Mouse (Mus musculus): ENCODE data around the gene C530008M17Rik.
A peak's percentile ranks its signal among the peaks of the same experiment; 100 is the strongest.

The C530008M17Rik gene

DNA sequence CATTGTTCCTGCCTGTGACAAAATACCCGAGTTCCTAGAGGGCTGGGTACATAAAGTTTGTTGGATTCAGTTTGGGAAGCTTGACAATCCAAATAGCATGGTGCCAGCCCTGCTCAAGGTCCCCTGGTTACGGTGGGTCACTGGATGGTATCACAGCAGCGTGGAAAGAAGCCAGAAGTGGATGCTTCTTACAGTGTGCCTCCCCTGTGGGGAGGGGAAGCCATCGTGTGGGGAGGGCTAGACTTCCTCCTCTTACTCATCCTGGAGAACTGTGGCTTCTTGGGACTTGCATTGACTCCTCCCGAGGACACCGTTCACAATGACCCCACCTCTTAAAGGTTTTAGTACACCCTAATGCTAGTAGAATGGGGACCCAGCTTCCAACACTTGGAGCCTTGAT, 183.5 kb downstream of the C530008M17Rik start:
- DNase-seq (ENCODE audit: low spot score): no peak

DNA sequence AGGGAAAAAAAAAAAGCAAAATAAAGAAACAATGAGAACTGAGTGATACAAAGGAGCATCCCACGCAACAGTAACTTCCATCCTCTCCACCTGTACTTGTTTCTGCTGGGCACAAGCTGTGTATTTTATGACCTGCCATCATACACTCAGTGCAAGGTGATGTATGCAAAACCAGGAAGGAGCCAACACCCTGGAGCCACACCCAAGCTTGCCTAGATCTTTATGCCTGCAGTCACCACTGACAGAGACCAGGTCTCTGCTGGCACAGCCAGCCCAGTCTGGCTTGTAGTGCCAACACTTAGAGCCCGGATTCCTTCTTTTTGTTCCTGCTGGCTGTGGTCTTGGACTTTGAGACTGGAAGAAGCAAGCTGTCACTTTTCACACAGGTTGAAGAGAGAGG, 185.5 kb downstream of the C530008M17Rik start:
- no peak for DNase-seq (ENCODE audit: low spot score)

DNA sequence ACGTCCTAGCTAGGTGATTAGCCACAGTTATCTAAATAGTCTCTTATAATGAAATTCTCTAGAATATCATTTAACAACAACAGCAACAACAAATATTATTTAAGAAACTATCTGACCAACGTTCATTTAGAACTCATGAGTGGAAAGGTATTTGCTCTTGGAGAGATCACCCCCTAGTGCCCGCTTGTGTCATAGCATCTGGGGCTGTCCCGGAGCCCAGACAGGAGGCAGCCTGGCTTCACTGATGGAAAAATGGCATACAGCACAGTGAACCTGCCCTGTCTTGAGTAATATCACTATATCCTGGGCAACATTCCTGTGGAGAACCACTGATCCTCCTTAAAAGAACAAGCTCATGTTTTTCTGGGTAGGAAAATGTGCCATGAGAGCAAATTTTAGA, 187.1 kb downstream of the C530008M17Rik start:
- DNase-seq (ENCODE audit: low spot score): peak; percentile 73

DNA sequence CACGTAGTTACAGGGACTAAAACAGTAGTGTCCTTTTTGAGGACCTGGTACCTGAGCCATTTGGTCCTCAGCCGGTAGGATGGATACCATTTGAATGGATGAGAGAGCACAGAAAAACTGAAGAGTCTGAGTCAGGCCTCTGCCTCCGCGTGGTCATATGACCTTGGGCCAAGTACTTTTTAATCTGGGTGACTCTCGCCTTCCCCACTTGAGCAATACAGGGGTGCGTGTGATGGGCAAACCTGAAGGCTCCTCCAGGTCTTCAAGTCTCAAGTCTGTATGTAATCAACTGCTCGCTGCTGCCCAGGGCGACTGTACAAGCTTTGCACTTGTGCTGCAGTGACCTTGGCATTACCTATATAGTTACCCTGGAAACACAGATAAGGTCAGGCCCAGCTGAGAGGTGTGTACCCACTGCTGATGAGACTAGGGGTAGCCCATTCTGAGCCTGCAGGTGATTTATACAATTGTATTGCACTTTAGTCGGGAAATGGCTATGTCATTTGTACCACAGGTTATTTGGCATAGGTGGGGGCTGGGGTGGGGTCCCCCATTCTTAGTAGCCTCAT, 187.6 kb downstream of the C530008M17Rik start:
- no peak for DNase-seq (ENCODE audit: low spot score)

DNA sequence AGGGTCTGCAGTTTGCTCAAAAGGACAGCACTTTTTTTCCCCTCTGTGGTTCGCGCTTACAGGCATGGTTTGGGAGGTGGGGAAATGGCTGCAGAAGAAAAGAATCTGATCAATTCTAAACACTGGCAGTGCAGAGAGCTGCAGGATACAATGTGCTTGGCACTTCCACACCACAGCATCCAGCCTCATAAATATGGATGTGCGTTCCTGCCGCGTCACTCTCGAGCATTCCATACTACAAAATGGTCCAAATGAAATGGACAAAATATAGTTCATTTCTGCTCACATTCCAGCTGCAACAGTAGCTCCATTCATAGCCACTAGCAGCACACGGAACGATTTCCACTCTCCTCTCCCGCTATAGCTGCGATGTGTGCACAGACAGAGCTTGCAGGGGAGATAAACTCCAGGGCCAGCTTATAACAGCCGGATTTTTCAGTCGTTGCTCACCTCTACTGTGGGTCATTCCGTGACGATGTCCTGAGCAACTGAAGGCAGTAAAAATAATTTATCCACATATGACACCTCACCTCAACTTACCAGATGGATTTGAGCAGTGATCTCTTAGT, 188.4 kb downstream of the C530008M17Rik start:
- DNase-seq (ENCODE audit: low spot score): no peak

DNA sequence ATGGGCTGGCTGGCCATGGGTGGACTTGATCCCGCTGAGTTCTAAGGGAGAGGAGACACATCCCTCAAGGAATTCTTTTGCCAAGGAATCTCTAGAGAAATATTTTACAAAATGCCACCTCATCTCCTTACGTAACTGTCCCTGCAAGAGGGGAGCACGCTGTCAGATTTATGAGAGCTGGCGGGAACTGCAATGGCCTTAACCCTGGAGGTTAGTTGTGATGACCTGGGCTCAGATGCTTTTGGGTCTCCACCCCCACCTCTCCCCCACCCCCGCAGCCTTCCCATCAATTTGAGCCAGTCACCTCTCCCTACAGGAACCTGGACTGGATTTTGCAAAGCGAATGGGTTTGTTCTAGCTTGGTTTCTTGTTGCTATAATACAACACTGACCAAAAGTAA, 190.8 kb downstream of the C530008M17Rik start:
- DNase-seq (ENCODE audit: low spot score): no peak

DNA sequence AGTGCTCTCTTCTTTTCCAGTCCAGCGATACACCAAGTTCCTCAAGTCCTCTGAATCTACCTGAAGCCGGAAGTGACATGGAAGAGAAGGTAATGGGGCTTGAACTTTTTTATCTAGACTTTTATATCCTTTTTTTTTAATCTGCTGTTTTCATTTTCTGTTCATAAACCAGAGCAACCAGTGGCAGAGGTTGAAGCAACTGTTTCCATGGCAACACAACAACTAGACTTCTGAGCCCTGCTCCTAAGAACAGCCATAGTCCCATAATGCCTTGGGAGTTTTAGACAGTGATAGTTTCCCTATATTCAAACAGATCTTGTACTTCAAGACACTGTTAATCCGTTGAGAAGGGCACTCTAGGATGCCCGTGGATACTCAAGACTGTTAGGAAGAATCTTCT, 195.0 kb downstream of the C530008M17Rik start:
- DNase-seq (ENCODE audit: low spot score): no peak

DNA sequence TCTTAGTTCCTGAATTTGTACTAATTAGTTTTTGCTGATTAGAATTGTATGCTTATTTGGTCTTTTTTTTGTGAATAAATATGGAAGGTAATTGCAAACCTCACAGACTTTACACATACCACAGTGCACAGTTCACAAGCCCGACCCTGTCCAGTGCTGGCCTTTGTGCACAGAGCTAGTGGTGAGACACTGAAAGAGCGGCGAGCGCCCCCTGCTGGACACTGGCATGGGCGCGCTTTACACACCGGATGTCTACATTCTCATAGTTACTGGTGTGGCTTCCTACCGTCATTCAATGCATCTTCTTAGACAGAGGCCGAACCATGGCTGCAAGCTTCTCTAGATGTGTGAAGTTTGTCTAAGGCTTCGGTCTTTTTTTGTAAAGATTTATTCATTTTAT, 197.2 kb downstream of the C530008M17Rik start:
- peak; percentile 79 for DNase-seq (ENCODE audit: low spot score)

DNA sequence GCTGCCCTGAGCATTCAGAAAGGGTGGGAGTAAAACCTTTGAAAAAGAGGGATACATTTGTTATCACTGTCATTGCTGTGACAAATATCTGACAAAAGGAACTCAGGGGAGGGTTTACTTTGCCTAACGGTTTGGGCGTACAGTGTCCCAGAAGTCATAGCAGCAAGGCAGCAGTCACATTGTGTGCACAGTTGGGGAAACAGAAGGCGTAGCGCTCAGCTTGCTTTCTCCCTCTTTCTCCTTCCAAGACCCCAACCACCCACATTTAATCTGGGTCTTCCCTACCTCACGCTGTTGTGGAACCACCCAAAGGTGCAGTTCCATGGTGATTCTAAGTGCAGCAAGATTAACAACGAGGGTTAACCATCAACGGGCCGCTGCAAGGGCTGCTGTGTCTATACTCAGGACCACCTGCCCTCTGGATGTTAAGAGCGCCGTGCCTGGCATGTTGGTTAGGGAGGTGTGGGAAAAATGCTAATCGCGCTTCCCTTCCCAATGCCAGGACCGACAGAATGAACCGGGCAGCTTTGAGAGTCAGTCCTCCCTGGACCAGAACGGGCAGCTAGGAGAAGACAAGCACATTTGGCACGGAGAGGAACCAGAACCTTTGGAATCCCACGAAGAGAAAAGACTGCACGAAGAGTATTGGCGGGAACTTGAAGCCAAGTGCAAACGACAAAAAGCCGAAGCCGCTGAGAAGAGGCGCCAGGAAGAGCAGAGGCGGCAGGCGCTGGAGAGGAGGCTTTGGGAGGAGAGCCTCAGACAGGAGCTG, 199.7 kb downstream of the C530008M17Rik start:
- DNase-seq (ENCODE audit: low spot score): no peak

DNA sequence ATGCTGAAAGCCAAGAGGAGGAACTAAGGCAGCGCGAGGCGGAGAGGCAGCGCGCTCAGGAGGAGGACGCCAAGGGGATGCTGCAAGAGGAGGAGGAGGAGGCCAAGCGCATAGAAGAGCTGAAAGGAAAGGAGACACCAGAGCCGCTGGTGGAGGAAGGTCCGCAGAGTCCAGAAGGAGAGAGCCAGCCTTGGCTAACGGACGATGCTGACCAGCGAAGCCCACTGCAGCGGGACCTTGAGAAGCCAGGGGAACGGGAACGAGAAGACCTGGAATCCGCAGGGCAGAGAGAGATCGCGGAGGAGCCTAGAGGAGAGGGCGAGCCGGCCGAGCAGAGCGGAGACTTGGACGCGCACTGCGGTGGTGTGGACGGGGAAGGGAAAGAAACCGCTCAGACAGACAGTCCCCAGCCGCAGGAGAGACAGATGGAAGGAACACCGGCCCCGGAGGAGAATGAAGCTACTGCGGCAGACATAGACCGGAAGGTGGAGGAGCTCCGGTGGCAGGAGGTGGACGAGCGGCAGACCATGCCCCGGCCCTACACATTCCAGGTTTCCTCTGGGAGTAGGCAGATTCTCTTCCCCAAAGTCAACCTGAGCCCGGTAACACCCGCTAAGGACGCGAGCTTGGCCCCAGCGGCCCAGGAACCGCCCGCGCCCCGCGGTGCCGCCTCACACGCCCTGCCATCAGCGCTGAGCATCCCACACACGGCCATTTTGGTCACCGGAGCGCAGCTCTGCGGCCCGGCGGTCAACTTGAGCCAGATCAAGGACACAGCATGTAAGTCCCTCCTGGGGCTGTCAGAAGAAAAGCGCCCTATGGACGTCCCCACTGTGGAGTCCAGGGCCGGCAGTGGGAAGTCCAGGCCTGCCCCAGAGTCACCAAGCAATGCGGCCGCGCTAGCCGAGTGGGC, 201.0 kb downstream of the C530008M17Rik start:
- no peak for DNase-seq (ENCODE audit: low spot score)

DNA sequence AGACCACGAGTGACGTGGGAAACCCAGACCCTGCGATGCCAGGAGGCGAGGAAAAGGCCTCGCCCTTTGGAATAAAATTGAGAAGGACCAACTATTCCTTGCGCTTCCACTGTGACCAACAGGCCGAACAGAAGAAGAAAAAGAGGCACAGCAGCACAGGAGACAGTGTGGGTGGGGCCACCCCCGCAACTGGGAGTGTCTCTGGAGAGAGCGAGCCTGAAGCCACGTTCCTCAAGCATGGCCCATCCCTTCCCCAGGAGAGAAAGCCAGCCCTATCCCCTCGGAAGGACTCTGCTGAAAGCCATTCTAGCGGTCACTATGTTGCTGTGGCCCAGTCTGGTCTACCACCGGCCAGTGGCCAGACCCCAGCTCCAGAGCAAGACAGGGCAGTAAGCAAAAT, 202.1 kb downstream of the C530008M17Rik start:
- no peak for DNase-seq (ENCODE audit: low spot score)

DNA sequence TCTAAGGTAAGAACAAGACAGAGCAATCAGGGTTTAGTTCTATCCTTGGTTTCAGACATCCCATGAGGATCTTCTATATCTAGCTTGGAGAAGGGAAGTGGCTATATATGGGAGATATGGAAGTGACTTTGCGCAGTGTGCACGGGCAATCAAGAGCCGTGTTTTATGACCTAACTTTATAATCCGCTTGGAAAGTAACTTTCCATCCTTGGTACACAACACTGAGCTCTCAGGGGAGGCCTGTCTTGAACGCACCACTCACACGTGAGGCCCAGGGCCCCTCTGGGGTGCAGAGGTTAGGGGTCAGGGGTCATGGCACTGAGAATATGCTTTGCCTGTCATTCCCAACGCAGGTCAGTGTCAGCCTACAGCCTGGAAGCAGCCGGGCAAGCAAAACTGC, 210.5 kb downstream of the C530008M17Rik start:
- no peak for DNase-seq (ENCODE audit: low spot score)

DNA sequence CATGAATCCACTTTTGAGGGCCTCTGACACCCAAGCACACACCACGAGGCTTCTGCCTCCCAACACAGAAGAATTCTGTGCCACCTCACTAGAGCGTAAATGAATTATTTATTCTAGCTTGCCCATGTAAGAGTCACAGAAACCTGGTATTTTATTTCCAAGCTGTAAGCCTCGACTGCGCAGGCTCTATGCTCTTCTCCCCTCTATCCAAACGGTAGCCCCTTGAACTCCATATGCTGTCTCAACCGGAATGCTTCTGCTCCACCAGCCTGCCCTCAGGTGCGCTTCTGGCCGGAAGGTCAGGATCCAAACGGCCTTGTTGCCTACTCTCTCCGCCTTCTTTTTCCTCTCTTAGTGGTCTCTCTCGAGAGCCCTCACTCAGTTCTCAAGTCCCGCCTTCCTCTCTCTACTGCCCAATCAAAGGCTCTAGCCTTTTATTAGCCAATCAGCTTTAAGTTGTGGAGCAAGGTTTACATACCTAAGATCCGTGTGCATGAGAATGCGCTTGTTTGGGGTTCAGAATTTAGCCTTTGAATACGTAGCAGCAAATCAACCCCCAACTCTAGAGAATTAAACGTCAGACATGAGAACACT, 212.5 kb downstream of the C530008M17Rik start:
- DNase-seq (ENCODE audit: low spot score): no peak

DNA sequence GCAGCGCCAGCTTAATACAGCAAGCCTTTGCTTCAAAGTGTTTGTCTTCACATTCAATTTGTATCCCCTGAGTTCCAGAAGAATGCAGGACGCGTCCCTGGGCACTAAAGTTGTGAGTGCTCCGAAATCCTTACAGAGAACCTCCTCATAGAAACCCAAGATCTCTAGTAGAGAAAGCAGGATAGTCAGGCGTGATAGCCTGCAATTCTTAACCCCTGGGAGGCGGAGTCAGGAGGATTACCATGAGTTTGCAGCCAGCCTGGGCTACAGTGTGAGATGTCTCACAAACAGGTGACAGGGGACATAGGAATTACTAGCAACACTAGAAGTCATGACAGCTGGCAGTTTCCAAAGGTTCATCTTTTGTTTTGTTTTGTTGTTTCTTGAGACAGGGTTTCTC, 213.2 kb downstream of the C530008M17Rik start:
- DNase-seq (ENCODE audit: low spot score): no peak

DNA sequence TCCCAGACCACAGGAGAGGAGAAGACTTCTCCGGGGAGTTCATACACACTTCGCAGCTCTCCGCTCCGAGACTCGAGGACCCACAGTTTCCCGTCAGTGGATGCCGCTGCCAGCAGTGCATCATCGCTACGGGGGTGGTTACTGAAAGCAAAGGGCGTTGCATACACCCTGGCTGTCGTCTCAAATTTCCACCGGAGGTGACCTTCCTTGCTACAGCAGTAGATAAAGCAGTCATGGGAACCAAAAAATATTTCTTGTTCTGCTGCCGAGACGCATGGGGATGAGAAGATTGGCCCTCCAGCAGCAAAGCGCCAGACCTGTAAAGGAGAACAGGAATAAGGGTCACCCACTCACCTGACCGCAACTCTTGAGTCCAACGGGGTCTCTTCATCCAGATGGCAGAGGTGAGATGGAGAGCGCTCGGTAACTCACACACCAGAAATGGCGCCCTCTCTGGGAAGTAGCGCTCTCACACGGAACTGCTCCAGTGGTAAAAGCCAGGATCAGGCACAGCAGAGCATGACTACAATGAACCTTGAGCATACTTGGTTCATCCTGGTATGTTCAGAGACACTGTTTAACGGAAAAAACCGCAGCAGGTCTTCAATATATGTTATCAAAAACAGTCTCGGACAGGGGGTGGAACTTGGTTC, 219.9 kb downstream of the C530008M17Rik start:
- DNase-seq (ENCODE audit: low spot score): no peak

DNA sequence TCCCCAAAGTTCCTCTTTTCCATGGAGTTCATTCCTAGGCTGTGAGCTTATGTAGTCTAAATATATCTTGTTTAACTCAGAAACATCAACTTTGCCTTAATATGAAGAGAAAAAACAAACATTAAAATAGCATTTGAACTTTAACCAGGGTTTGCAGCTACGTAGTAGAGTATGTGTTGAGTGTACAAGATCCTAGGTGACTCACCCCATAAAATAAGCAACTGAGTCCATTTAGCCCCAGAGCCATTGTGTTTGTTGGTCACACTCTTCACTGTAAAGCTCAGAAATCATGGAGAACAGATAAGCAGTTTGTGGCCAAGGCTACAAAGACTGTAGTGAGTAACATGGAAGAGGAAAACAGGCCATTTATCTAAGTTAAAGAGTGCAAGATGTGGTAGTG, 227.8 kb downstream of the C530008M17Rik start:
- DNase-seq (ENCODE audit: low spot score): no peak

DNA sequence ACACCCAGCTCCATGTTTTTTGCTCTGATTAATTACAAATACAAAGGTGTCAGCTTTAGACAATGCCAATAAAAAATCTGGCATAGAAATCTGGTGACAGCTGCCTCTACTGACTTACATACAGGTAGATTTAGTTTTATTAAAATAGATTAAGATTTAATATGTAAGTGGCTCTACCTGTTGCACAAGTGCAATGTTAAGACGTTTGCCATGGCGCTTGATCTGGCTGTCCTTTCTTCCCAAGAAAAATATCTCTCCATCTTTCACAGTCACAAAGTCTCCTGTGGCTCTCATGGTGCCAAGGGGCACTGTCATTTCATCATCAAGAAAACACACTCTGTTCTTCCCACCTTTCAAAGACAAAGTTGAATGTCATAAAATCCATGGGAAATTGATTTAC, 230.7 kb downstream of the C530008M17Rik start:
- DNase-seq (ENCODE audit: low spot score): no peak

DNA sequence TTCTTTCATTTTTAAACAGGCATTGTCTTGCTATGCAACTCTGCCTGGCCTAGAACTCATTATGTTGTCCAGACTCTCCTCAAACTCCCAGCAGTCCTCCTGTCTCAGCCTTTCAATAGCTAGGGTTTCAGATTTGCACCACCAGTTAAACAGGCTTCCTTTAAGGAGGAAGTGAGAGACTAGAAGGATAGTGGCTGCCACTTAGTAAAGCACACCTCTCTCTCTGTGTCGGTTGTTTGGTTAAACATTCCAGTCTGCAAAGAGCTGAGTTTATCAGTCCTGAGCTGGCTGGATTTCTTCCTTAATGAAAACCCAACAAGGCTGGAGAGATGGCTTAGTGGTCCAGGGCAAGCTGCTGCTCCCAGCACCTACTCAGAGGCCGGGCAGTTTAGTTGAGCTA, 236.3 kb downstream of the C530008M17Rik start:
- DNase-seq (ENCODE audit: low spot score): no peak

DNA sequence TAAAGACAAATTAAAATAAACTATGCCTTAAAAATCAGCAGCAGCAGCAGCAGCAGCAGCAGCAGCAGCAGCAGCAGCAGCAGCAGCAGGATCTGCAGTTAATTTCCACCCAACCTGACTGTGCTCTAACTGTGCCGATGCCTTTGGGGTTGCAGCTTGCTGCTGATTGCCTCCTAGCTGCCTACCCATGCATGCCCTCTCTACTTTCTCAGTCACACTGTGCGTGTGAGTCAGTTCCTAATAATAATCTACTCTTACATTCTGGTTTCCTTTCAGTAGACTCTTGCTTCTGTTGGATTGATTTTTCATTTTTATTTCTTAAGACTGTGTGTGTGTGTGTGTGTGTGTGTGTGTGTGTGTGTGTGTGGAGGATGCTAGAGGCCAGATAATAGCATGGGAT, 236.8 kb downstream of the C530008M17Rik start:
- no peak for DNase-seq (ENCODE audit: low spot score)

DNA sequence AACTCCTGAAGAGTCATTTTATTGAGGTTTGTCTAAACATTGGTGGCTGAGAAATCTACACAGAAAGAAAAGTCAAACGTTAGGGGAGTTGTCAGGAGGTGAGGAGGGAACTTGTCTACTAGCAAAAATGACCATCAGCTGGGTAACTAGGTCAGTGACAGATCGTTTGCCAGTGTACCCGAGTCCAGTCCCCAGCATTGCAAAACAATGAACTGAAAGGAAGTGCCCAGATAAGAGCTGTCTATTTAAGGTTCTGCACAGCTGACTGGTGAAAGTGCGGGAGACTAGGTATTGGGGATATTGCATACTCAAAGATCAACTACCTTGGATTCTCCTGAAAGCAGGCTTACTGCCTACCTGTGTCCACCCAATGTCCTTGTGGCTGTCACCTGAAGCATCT, 245.8 kb downstream of the C530008M17Rik start:
- no peak for DNase-seq (ENCODE audit: low spot score)

DNA sequence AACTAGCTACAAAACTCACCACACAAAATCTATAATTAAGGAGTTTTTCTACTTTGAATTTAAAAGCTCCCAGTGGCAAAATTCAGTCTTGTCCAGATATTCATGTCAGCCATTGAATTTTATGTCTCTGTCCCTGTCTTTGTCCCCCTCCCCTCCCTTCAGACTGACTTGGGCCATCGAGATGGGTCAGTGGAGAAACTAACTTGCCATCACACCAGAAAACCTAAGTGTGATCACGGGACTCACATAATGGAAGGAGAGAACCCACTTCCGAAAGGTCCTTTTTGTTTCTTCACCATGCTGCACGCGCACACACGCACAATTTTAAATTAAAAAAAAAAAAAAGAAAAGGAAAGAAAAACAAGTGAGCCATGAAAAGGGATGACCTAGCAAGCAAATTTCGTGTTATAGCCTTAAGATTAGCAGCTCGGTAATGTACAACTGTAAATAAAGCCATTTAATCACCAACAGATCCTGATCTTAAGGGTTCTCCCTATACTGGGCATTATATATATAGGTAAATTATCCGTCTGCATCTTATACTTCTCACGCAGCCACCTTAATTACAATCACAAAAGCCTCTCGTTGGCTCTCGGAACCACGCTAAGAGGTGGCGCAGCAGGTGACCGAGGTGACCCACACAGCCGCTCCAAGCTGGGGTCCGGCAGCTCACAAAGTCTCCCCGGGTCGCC, 248.5 kb downstream of the C530008M17Rik start:
- no peak for DNase-seq (ENCODE audit: low spot score)
